Mouse (Mus musculus): Measurements from ENCODE around the gene Hdac4.

The Hdac4 gene

GRCm38 (mm10) chr1:91922235-91923152, 273.0 kb downstream of the Hdac4 start:
- no peak for DNase-seq (ENCODE audit: low spot score in 2 of 2)

- no peak for DNase-seq (ENCODE audit: low spot score in 2 of 2)
Measured at GRCm38 (mm10) chr1:91921702-91922101, 273.8 kb downstream of the Hdac4 start.

- DNase-seq (ENCODE audit: low spot score in 2 of 2), result no peak
Measured at GRCm38 (mm10) chr1:91921279-91921678, 274.2 kb downstream of the Hdac4 start.

- no peak for DNase-seq (ENCODE audit: low spot score in 2 of 2)
Measured at GRCm38 (mm10) chr1:91920038-91920589, 275.4 kb downstream of the Hdac4 start.

- DNase-seq (ENCODE audit: low spot score in 2 of 2), result no peak
Measured at GRCm38 (mm10) chr1:91918257-91918800, 277.2 kb downstream of the Hdac4 start.

- DNase-seq (ENCODE audit: low spot score in 2 of 2), result no peak
Measured at GRCm38 (mm10) chr1:91917596-91917995, 277.9 kb downstream of the Hdac4 start.

- no peak for DNase-seq (ENCODE audit: low spot score in 2 of 2)
Measured at GRCm38 (mm10) chr1:91915961-91916360, 279.5 kb downstream of the Hdac4 start.

- DNase-seq (ENCODE audit: low spot score in 2 of 2), result no peak
Measured at GRCm38 (mm10) chr1:91914648-91915047, 280.9 kb downstream of the Hdac4 start.

- peak; percentile 43 to 45 for DNase-seq (ENCODE audit: low spot score in 2 of 2)
Measured at GRCm38 (mm10) chr1:91913850-91914249, 281.6 kb downstream of the Hdac4 start.

GRCm38 (mm10) chr1:91912227-91913119, 283.0 kb downstream of the Hdac4 start:
- DNase-seq (ENCODE audit: low spot score in 2 of 2), result no peak

GRCm38 (mm10) chr1:91905268-91905667, 290.2 kb downstream of the Hdac4 start:
- no peak for DNase-seq (ENCODE audit: low spot score in 2 of 2)

- peak in 1 of 2 experiments; percentile 58 for DNase-seq (ENCODE audit: low spot score in 2 of 2)
Measured at GRCm38 (mm10) chr1:91903241-91903981, 292.1 kb downstream of the Hdac4 start.

GRCm38 (mm10) chr1:91897078-91897477, 298.4 kb downstream of the Hdac4 start:
- DNase-seq (ENCODE audit: low spot score in 2 of 2), result no peak

GRCm38 (mm10) chr1:91894286-91894685, 301.2 kb downstream of the Hdac4 start:
- DNase-seq (ENCODE audit: low spot score in 2 of 2), result no peak

- no peak for DNase-seq (ENCODE audit: low spot score in 2 of 2)
Measured at GRCm38 (mm10) chr1:91893598-91893997, 301.9 kb downstream of the Hdac4 start.

- DNase-seq (ENCODE audit: low spot score in 2 of 2), result no peak
Measured at GRCm38 (mm10) chr1:91883115-91883514, 312.4 kb downstream of the Hdac4 start.

GRCm38 (mm10) chr1:91880899-91881298, 314.6 kb downstream of the Hdac4 start:
- DNase-seq (ENCODE audit: low spot score in 2 of 2), result no peak

- DNase-seq (ENCODE audit: low spot score in 2 of 2), result no peak
Measured at GRCm38 (mm10) chr1:91880156-91880555, 315.3 kb downstream of the Hdac4 start.
